Mouse (Mus musculus) CH12.LX (cell line): ENCODE measurements at regions not wholly inside any gene's neighbourhood (a gene's known extent, or its start where the extent isn't known, plus 50 kb on each side); places are given as distances from the start of the nearest gene placed in this dataset.

ENCODE experiments used
- EP300 ChIP-seq: IDR thresholded peaks from 2 replicates; pipeline ENCODE4 v1.6.1; 2011; ENCODE audit warnings: low read length, improper control_type of control experiment
- MAX ChIP-seq: IDR thresholded peaks from 2 replicates; pipeline ENCODE4 v1.6.1; 2011; ENCODE audit warnings: low read length, improper control_type of control experiment

DNA sequence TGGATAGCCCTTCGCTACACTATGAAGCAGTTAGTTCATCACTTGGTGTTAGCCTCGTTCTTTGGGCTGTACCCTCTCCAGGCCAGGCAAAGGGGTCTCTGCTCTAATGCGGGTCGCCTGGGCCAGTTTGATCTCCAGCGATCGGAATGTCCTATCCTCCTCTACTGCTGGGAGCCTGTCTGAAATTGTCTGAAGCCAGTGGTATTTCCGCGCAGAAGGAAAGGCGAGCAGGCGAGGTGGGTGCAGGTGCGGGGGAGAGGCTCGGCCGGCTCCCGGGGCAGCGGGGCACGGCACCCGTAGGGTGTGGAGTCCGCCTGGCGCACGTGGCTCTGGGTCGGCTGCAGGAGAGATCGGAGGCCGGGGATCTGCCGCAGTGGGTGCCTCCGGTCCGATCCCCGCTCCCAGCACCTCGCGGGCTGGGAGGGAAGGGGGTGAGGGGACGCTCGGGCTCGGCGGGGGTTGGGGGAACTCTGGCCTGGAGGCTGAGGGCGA is 111.8 kb upstream of the Six2 start:
- TF ChIP-seq EP300 (no peak), MAX (no peak)
